ENCODE assay signal across 33 mouse cellular contexts in genomic region chr9:51345768-51346167, GRCm38 (mm10). TPM values are rescaled to one million over a fixed set of nuclear protein-coding genes. Genes with fewer than 3 reads are reported as not detected.
"Had no signal": no experiment of that assay in that cellular context is flagged by ENCODE, and none has a peak within 500 bp of the region (broad histone marks: within the 10 kb centered on the region; RNA-seq: fewer than 3 reads in every experiment).

No protein-coding gene starts in this region.

- H3K4me2 ChIP-seq: limb, embryonic 12.5 days; limb, embryonic 13.5 days; limb, embryonic 15.5 days; liver, embryonic 11.5 days; liver, embryonic 12.5 days; liver, embryonic 13.5 days; liver, embryonic 15.5 days; lung, embryonic 15.5 days; midbrain, embryonic 11.5 days; midbrain, embryonic 12.5 days; midbrain, embryonic 13.5 days; midbrain, embryonic 15.5 days; neural tube, embryonic 12.5 days had no signal

- H3K9me3 ChIP-seq: limb, embryonic 10.5 days; limb, embryonic 12.5 days; limb, embryonic 13.5 days; limb, embryonic 15.5 days; liver, embryonic 12.5 days; liver, embryonic 13.5 days; liver, embryonic 15.5 days; lung, embryonic 15.5 days; megakaryocyte, embryonic 14.5 days; midbrain, embryonic 10.5 days; midbrain, embryonic 12.5 days; midbrain, embryonic 13.5 days; midbrain, embryonic 15.5 days; neural tube, embryonic 12.5 days had no signal

- H3K27ac ChIP-seq: left cerebral cortex, adult 2 months; limb, embryonic 10.5 days; limb, embryonic 12.5 days; limb, embryonic 13.5 days; limb, embryonic 15.5 days; liver, embryonic 12.5 days; liver, embryonic 13.5 days; liver, embryonic 14.5 days; liver, embryonic 15.5 days; macrophage; midbrain, embryonic 10.5 days; midbrain, embryonic 12.5 days; midbrain, embryonic 13.5 days; midbrain, embryonic 15.5 days; neural tube, embryonic 12.5 days had no signal

- H3K9ac ChIP-seq: limb, embryonic 12.5 days; limb, embryonic 13.5 days; limb, embryonic 15.5 days; liver, embryonic 12.5 days; liver, embryonic 13.5 days; liver, embryonic 14.5 days; liver, embryonic 15.5 days; liver, postnatal 0 days; lung, embryonic 15.5 days; midbrain, embryonic 12.5 days; midbrain, embryonic 13.5 days; midbrain, embryonic 15.5 days; neural tube, embryonic 12.5 days had no signal

- H3K27me3 ChIP-seq: limb, embryonic 12.5 days; limb, embryonic 13.5 days; limb, embryonic 15.5 days; liver, embryonic 12.5 days; liver, embryonic 13.5 days; liver, embryonic 15.5 days; lung, embryonic 15.5 days; midbrain, embryonic 12.5 days; midbrain, embryonic 13.5 days; midbrain, embryonic 15.5 days; neural tube, embryonic 12.5 days had no signal

- H3K36me3 ChIP-seq: limb, embryonic 10.5 days; limb, embryonic 12.5 days; limb, embryonic 13.5 days; limb, embryonic 15.5 days; liver, embryonic 12.5 days; liver, embryonic 13.5 days; liver, embryonic 15.5 days; lung, embryonic 15.5 days; midbrain, embryonic 10.5 days; midbrain, embryonic 12.5 days; midbrain, embryonic 13.5 days; midbrain, embryonic 15.5 days; neural tube, embryonic 12.5 days had no signal

- H3K4me3 ChIP-seq: left cerebral cortex, adult 2 months; limb, embryonic 10.5 days; limb, embryonic 12.5 days; limb, embryonic 13.5 days; limb, embryonic 15.5 days; liver, embryonic 12.5 days; liver, embryonic 13.5 days; liver, embryonic 15.5 days; lung, embryonic 15.5 days; megakaryocyte, embryonic 14.5 days; midbrain, embryonic 10.5 days; midbrain, embryonic 12.5 days; midbrain, embryonic 13.5 days; midbrain, embryonic 15.5 days; myocyte; neural tube, embryonic 12.5 days had no signal

- ATAC-seq: liver, embryonic 12.5 days; liver, postnatal 0 days; midbrain, embryonic 13.5 days; midbrain, embryonic 15.5 days; midbrain, embryonic 16.5 days had no signal

- DNase-seq: left cerebral cortex, postnatal 4 days; liver; liver, embryonic 13.5 days; liver, postnatal 0 days; lung, adult 18-20 months; lung, adult 2 months; lung, postnatal 10 days; lung, postnatal 36 days; lung, postnatal 4 days; midbrain, embryonic 14.5 days had no signal

- H3K4me1 ChIP-seq: limb, embryonic 10.5 days; limb, embryonic 12.5 days; limb, embryonic 15.5 days; liver, embryonic 12.5 days; liver, embryonic 13.5 days; liver, embryonic 15.5 days; megakaryocyte, embryonic 14.5 days; midbrain, embryonic 10.5 days; midbrain, embryonic 12.5 days; midbrain, embryonic 13.5 days; midbrain, embryonic 15.5 days; neural tube, embryonic 12.5 days had no signal

RNA-seq across cellular contexts. Expression of gene 1810046K07Rik, which starts 17.1 kb away (rescaled TPM):
- polyA plus RNA-seq: limb, embryonic 10.5 days; limb, embryonic 11.5 days; limb, embryonic 15.5 days; liver, embryonic 11.5 days; liver, embryonic 12.5 days; liver, embryonic 13.5 days; macrophage; midbrain, embryonic 10.5 days; midbrain, embryonic 11.5 days; midbrain, embryonic 12.5 days; midbrain, embryonic 13.5 days; midbrain, embryonic 14.5 days; midbrain, embryonic 15.5 days; midbrain, embryonic 16.5 days; midbrain, postnatal 0 days; myocyte; neural tube, embryonic 11.5 days; neural tube, embryonic 12.5 days had no signal
